Mouse (Mus musculus): Measurements from ENCODE around the gene Lgals3.

DNA sequence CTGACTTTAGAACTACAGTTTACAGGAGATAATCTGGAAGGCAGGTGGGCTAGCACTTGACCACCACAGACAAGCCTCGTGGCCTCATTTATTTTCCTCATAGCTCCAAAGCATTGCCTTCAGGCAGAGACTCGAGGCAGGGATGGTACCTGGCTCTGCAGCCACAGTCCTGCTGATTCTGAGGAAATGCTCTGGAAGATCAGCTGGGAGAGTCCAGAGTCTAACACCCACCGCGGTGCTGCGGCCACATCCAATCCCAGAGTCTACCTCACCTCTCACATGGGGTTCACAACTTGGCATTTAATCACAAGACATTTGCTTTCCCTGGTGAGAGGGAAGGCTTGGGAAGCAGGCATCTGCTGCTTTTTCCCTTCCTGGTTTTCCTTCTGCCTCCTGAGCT is 12.6 kb upstream of the Lgals3 start:
- TF ChIP-seq GABPA (IDR thresholded peaks at IDR 0.05; ENCODE audit: insufficient replicate concordance, low read depth, low read length) (no peak), ZC3H11A (IDR thresholded peaks at IDR 0.05; ENCODE audit: low read depth, low read length) (no peak), JUN (IDR thresholded peaks at IDR 0.05; ENCODE audit: insufficient read depth, low read depth, low read length) (no peak), CHD2 (IDR thresholded peaks at IDR 0.05; ENCODE audit: low read length) (no peak), MAFK (IDR thresholded peaks at IDR 0.05; ENCODE audit: insufficient replicate concordance, low read length) (no peak), EP300 (IDR thresholded peaks at IDR 0.05; ENCODE audit: low read length) (no peak), CTCF (conservative IDR thresholded peaks at IDR 0.05 in 1 of 2, IDR thresholded peaks at IDR 0.05 in 1 of 2; ENCODE audit: low read depth in 2 of 2, low read length in 2 of 2) (no peak)

Measured in CH12.LX (cell line).